Mouse (Mus musculus) splenic B cell, adult 2 months (primary cell): ENCODE measurements around the gene Cul3.
"Not testable (repeated sequence)": the region's sequence is repeated elsewhere in the genome, so short reads cannot be mapped to it uniquely, and the experiment has no call there.

Experiments used
- DNase-seq: peaks from one replicate; pipeline ENCODE4 v3.0.0-alpha.2; 2011; ENCODE audit warnings: low read depth, low spot score
- H3K27me3 ChIP-seq: 2 replicates; pipeline ENCODE4 v1.6.1; 2012; ENCODE audit warnings: mild to moderate bottlenecking, low read length, moderate library complexity, mixed read lengths; ENCODE audit not compliant: control insufficient read depth, poor library complexity, insufficient read depth, severe bottlenecking
- H3K36me3 ChIP-seq: 2 replicates; pipeline ENCODE4 v1.6.1; 2012; ENCODE audit warnings: mild to moderate bottlenecking, low read length, moderate library complexity, mixed read lengths; ENCODE audit not compliant: control insufficient read depth, poor library complexity, insufficient read depth, severe bottlenecking

Cul3 gene

GRCm38 (mm10) chr1:80340436-80341376 is at the start of gene Cul3:
Gene Cul3 (minus strand): TSS chr1:80340480.
- no peaks in the 10 kb centered on the region; the same call in 1 of the 2 replicates for H3K27me3 ChIP-seq
- DNase-seq = peak; percentile 99
- H3K36me3 ChIP-seq = 0 out of 2 replicates have a peak, but pooled peaks cover under 1% of the 10 kb centered on the region

DNA sequence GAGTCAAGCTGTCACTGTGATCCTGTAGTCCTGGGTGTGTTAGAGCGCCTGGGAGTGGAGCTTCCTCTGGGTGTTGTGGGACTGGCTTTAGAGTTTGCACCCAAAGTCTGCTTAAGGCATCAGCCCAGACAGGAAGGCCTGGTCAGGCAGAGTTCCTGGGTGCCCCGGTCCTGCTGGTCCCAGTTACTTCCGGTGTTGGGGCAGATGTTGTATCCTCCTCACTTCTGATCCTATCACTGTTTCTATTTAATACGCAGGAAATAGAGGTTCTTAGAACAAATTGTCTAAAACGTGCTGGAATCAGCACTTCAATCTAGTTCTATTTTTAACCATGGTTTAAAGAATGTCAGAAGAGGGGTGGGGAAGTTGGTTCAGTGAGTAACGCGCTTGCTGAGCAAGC is 49.2 kb upstream of the Cul3 start:
- DNase-seq = peak; percentile 36
- H3K27me3 ChIP-seq = no peaks in the 10 kb centered on the region
- no peaks in the 10 kb centered on the region for H3K36me3 ChIP-seq

DNA sequence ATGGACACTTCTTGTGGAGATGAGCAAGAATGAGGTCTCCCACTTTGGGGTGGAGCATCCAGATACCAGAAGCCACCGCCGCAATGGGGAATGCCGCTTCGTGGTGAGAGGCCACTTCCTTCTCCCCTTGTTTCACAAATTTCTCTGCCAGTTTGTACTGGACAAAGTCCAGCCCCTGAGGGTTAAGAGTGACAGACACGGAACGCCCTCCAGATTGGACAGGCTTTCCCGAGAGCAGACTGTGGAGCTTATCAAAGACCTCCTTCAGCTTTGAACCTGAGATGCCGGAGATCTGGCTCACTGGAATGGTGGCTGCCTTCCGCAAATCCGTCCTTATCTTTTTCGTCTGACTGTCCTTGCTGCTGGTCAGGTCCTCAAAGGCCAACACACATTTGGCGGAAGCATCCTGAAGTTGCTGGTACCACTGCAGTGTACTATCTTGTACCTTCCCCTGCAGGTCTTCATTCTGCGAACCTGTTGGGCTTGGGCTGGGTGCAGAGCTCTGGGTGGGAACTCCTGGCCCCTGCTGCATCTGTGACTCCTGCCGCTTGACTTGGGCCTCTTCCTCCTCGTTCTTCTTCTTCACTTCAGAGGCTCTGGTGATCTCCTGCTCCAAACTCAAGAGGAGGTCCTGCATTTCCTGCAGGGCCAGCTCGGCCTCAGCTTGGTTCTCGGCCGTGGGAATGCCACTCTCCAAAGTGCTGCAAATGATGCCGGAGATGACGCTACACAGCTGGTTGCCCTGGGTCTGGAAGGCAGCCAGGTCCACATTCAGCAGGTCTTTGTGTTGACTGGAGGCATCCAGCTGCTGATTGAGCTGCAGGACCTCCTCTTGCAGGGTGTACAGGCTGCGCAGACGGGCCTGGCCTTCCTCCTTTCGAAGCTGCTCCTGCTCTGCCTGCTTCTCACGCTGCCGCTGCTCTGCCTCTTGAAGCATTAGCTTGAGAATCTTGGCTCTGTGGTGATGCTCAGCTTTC is 43.6 kb upstream of the Cul3 start:
- H3K36me3 ChIP-seq = no peaks in the 10 kb centered on the region
- DNase-seq = no peak
- H3K27me3 ChIP-seq = no peaks in the 10 kb centered on the region

- DNase-seq = no peak
- Histone ChIP-seq H3K27me3 (no peaks in the 10 kb centered on the region), H3K36me3 (no peaks in the 10 kb centered on the region)
Observed at GRCm38 (mm10) chr1:80382928-80383327, 42.6 kb upstream of the Cul3 start.

DNA sequence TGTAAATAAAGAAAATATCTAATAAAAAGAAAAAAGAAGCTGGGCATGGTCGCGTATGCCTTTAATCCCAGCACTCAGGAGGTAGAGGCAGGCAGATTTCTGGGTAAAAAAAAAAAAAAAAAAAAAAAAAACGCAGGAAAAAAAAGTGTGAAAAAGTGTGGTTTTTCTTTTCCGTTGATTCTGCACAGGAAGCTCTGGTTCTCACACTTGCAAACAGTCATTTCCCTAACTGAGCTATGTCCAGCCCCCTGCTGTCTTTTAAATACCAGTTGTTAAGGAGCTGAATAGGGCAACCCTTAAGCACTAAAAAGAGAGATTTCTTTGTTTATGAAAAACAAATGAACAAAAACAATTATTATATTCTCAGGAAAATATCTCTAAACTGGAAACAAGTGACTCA is 41.0 kb upstream of the Cul3 start:
- no peaks in the 10 kb centered on the region for H3K36me3 ChIP-seq

DNA sequence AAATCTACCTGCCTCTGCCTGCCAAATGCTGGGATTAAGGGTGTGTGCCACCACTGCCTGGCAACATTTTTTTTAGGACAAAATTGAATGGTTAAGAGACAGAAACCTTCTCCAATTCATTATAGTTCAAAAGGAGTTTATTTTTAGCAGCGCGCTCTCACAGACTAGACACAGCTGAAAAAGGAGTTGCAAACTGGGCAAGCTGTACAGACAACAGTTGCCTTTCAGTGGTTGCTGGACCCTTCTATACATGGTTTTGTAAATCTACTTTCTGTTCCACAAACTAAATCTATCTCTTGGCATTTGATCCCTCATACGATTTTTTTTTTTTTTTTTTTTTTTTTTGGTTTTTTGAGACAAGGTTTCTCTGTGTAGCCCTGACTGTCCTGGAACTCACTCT is 31.7 kb upstream of the Cul3 start:
- Histone ChIP-seq H3K27me3 (no peaks in the 10 kb centered on the region), H3K36me3 (no peaks in the 10 kb centered on the region)
- DNase-seq = peak; percentile 12

More for the DNA sequence above, 41.0 kb upstream of the Cul3 start:
- H3K27me3 ChIP-seq = no peaks in the 10 kb centered on the region
- DNase-seq = no peak

- DNase-seq = peak; percentile 68
- H3K36me3 ChIP-seq = no peaks in the 10 kb centered on the region
Observed at GRCm38 (mm10) chr1:80371189-80371889, 31.1 kb upstream of the Cul3 start.

DNA sequence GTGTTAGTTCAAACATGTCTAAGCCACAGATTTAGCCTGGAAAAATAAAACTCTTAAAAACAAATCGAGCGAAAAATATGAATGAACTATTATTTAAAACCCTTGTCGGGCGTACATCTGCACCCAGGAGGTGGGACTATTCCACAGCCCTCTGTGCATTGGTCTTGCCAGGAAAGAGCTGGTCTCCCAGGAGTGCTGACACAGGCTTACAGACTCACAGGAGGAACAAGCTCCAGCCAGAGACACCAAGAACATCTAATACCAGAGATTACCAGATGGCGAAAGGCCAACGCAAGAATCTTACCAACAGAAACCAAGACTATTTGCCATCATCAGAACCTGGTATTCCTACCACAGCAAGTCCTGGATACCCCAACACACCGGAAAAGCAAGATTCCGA is 23.2 kb upstream of the Cul3 start:
- no peak for DNase-seq
- no peaks in the 10 kb centered on the region for H3K27me3 ChIP-seq
- no peaks in the 10 kb centered on the region for H3K36me3 ChIP-seq

More at GRCm38 (mm10) chr1:80371189-80371889, 31.1 kb upstream of the Cul3 start:
- no peaks in the 10 kb centered on the region for H3K27me3 ChIP-seq

DNA sequence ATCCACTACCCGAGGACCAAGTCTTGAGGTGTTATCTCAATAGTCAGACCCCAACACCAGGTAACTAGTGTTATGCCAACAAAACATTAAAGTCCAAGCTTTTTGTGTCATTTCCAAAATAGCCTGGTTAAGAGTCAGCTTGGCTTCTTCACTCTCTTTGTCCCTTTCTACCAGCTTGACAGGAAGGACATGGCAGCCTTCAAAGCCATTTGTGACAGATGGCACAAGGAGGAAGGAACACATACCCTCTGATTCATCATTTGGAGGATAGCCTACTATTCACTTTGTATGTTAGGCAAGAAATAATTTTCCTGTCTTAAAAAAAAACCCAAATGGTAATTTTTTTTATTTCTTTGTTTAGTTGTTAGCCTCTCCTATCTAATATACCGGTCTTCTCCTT is 22.7 kb upstream of the Cul3 start:
- Histone ChIP-seq H3K27me3 (no peaks in the 10 kb centered on the region), H3K36me3 (no peaks in the 10 kb centered on the region)
- no peak for DNase-seq

DNA sequence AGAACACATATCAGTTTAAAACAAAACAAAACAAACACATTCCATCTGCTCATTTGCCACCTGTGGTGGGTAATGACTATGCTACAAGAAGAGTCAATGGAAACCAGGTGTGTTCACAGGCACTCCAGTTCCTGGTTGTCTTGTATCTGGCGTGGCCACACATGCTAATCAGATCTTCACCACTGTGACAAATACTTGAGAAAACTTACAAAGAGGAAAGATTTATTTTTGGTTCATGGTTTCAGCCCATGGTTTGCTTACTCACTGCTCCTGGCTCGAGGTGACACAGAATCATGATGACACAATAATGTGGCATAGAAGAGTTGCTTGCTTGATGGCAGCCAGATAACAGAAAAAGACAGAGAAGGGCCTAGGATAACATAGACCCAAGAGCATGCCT is 22.1 kb upstream of the Cul3 start:
- H3K27me3 ChIP-seq = no peaks in the 10 kb centered on the region
- no peak for DNase-seq

DNA sequence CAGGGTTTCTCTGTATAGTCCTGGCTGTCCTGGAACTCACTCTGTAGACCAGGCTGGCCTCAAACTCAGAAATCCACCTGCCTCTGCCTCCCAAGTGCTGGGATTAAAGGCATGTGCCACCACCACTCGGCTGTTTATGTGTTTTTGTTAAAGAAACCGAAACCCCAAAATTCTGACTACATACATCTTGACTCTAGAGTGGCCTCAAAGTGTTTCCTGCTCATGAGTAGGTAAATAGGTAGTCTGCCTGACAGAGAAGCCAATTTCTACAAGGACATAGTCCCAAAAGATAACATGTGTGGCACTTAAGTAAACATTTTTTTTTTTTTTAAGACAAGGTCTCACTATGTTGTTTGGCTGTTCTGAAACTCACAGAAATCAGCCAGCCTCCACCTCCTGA is 21.5 kb upstream of the Cul3 start:
- not testable (repeated sequence) for DNase-seq, H3K27me3 ChIP-seq, H3K36me3 ChIP-seq

More for the DNA sequence above, 22.1 kb upstream of the Cul3 start:
- H3K36me3 ChIP-seq = no peaks in the 10 kb centered on the region

GRCm38 (mm10) chr1:80360038-80360608 is 19.8 kb upstream of the Cul3 start:
- H3K27me3 ChIP-seq = no peaks in the 10 kb centered on the region
- DNase-seq = no peak
- H3K36me3 ChIP-seq = no peaks in the 10 kb centered on the region

- Histone ChIP-seq H3K27me3 (no peaks in the 10 kb centered on the region; the same call in 1 of the 2 replicates), H3K36me3 (0 out of 2 replicates have a peak, but pooled peaks cover 2% of the 10 kb centered on the region)
- peak; percentile 77 for DNase-seq
Observed at GRCm38 (mm10) chr1:80340061-80340435, 232 bp downstream of the Cul3 start.
